Mouse (Mus musculus): ENCODE measurements at regions not wholly inside any gene's neighbourhood (a gene's known extent, or its start where the extent isn't known, plus 50 kb on each side); places are given as distances from the start of the nearest gene placed in this dataset.
"Not testable (repeated sequence)": the region's sequence is repeated elsewhere in the genome, so short reads cannot be mapped to it uniquely, and the experiment has no call there.

DNA sequence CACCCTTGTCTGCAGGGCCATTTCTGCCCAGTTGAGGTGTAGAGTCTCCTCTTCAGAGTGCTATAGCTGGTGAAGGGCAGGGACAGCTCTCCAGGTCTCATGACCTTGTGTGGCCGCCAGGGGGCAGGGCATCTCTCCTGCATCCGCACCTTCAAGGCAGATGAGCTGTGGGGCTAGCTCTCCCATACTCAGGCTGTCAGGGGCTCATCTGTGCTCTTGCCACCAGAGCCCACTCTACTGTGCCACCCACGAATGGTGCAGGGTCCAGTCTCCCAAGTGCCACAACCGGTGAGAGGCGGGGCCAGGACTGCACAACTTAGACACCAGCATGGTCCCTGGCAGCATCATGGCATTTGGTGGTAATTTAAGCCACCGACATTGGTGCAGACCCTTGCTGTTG lies 111.3 kb downstream of the Syt10 start:
- peak; percentile 18 to 34 for DNase-seq (ENCODE audit: low spot score in 2 of 2)

DNA sequence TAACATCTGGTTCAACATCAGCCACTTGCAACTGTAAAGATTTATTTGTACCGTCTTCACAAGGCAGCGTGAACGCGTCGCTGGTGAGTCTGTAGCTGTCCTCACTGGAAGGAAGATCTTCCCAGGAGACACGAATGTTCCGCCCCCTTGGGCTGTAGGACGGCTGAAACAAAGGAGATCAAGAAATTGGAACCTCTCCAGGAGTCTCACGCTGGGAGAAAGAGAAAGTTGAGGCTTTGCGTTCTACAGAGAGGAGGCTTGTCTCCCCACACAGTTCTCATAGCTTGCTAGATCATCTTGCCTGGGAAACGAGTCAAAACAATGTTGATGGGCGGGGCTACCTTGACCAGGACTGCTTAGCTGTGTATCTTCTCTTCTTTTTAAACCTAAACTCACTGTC lies 117.3 kb downstream of the Syt10 start:
- DNase-seq (ENCODE audit: low spot score in 2 of 2), result no peak

DNA sequence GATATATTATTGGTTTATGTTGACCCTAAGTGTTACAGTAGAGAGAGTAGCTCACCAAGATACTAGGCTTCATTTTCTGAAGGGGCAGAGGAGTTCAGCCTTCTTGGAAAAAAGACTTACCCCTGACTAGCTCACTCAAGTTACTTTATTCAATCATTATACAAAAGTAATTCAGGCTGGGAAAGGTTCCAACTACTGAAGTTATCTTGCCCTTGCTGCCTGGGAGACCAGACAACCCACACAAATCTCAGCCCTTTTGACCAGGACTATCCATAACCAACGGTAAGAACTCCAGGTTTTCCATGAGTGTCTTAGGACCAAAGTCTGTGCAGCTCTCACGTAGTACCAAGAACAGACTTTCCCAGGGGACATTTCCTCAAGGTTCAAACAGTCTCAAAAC lies 105.5 kb upstream of the Rabl2 start:
- no peak for DNase-seq (ENCODE audit: low spot score in 2 of 2)

DNA sequence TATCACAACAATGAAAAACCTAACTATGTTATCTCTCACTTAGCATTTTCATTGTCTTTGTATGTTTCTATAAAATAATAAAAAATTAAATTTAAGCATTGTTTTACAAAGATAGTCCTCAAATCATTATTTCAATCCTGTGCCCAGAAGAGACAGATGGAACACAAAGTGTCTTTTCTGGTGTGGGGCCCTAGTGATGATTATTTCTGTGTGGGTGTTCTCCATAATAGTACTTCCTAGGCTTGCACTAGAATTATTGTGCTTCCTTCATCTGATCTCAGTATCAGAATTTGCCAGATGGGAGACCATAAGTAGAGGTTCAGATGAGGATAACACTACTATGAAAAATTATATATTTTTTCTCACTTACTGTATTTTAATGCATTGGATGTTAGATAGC lies 84.6 kb upstream of the Rabl2 start:
- no peak for DNase-seq (ENCODE audit: low spot score in 2 of 2)

DNA sequence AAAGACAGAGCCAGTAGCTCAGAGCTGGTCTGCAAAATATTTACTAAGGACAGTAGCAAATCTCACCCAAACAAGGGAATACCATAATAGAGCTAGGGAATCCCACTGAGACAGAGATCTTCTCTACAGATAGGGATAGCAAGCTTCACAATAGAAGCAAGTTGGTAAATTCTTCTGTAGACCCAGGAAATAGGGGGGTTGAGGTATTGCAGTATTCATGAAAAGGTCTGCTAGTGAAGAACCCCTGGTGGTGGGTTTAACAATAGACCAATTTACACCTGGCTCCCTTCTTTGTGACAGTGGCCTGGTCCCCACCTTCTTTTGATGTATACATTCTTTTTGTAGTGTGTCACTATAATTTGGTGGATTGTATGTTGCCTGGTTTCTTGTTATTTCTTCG lies 64.8 kb upstream of the Rabl2 start:
- not testable (repeated sequence) for DNase-seq (ENCODE audit: low spot score in 2 of 2)

Measured in right cerebral cortex, postnatal 10 days (tissue).